Mouse (Mus musculus) lung, postnatal 4 days (tissue): ENCODE results near the gene Tcp1.
A peak's percentile ranks its signal among the peaks of the same experiment; 100 is the strongest.
"Not testable (repeated sequence)": the region's sequence is repeated elsewhere in the genome, so short reads cannot be mapped to it uniquely, and the experiment has no call there.

Experiments used
- DNase-seq, 2 experiments: peaks; one replicate each; pipeline ENCODE4 v3.0.0; 2021

Gene Tcp1

GRCm38 (mm10) chr17:12915881-12916583, 531 bp downstream of the Tcp1 start, which contains the start of gene Mrpl18:
TSS of gene Mrpl18 (minus strand) at chr17:12916345.
- peak; percentile 99 to 100 for DNase-seq

GRCm38 (mm10) chr17:12916588-12917380, 1.3 kb downstream of the Tcp1 start:
- no peak for DNase-seq

GRCm38 (mm10) chr17:12921073-12921472, 5.6 kb downstream of the Tcp1 start:
- no peak for DNase-seq

GRCm38 (mm10) chr17:12925001-12925400, 9.5 kb downstream of the Tcp1 start:
- DNase-seq = no peak

GRCm38 (mm10) chr17:12925703-12926180, 10.2 kb downstream of the Tcp1 start:
- DNase-seq = no peak

- not testable (repeated sequence) for DNase-seq
Observed at GRCm38 (mm10) chr17:12931576-12931975, 16.1 kb downstream of the Tcp1 start.

GRCm38 (mm10) chr17:12935719-12936118, 20.2 kb downstream of the Tcp1 start:
- no peak for DNase-seq

GRCm38 (mm10) chr17:12937412-12937970, 22.0 kb downstream of the Tcp1 start:
- DNase-seq = no peak

GRCm38 (mm10) chr17:12938077-12938476, 22.6 kb downstream of the Tcp1 start:
- DNase-seq = no peak

- DNase-seq = not testable (repeated sequence)
Observed at GRCm38 (mm10) chr17:12939377-12940148, 24.1 kb downstream of the Tcp1 start.

GRCm38 (mm10) chr17:12940151-12940805, 24.8 kb downstream of the Tcp1 start, which contains the start of gene Acat3:
TSS of gene Acat3 (minus strand) at chr17:12940600.
- DNase-seq = no peak

- no peak for DNase-seq
Observed at GRCm38 (mm10) chr17:12941543-12942260, 26.2 kb downstream of the Tcp1 start.

GRCm38 (mm10) chr17:12942459-12943162, 27.1 kb downstream of the Tcp1 start:
- no peak for DNase-seq

- no peak for DNase-seq
Observed at GRCm38 (mm10) chr17:12949669-12950068, 34.2 kb downstream of the Tcp1 start.

GRCm38 (mm10) chr17:12956664-12957063, 41.2 kb downstream of the Tcp1 start:
- DNase-seq = no peak

GRCm38 (mm10) chr17:12959377-12959776, 43.9 kb downstream of the Tcp1 start:
- not testable (repeated sequence) for DNase-seq

- peak; percentile 95 to 96 for DNase-seq
Observed at GRCm38 (mm10) chr17:12960331-12960873, 44.9 kb downstream of the Tcp1 start, which contains the start of gene Acat2. TSS of gene Acat2 (minus strand) at chr17:12960747.

GRCm38 (mm10) chr17:12963476-12963875, 48.0 kb downstream of the Tcp1 start:
- DNase-seq = no peak

GRCm38 (mm10) chr17:12967173-12967572, 51.7 kb downstream of the Tcp1 start:
- no peak for DNase-seq

- DNase-seq = no peak
Observed at GRCm38 (mm10) chr17:12973851-12974250, 58.4 kb downstream of the Tcp1 start.
